Mouse (Mus musculus) liver, postnatal 0 days (tissue): ENCODE results near the gene Capn7. TPM values are rescaled to one million over a fixed set of nuclear protein-coding genes. Genes with fewer than 3 reads are reported as not detected.

ENCODE experiments used
- ATAC-seq: fragments of 200-750 bp; cut with Nextera tagmentation; 2 replicates; pipeline ENCODE4 v1.8.0; 2017; ENCODE audit warnings: mild to moderate bottlenecking, moderate library complexity
- DNase-seq: peaks from one replicate; pipeline ENCODE4 v3.0.0-alpha.2; 2016
- H3K27ac ChIP-seq: fragments of 300-500 bp; sonication (generic); 2 replicates; pipeline ENCODE4 v1.5.1; 2014; ENCODE audit warnings: antibody characterized with exemption, moderate library complexity, mild to moderate bottlenecking, low read depth
- H3K27me3 ChIP-seq: fragments of 300-500 bp; sonication (generic); 2 replicates; pipeline ENCODE4 v1.6.1; 2014; ENCODE audit warnings: low read length, control low read depth, mixed read lengths; ENCODE audit not compliant: insufficient read depth
- H3K36me3 ChIP-seq: fragments of 300-500 bp; sonication (generic); replicated peaks from 2 replicates; pipeline ENCODE4 v1.6.1; 2014; ENCODE audit warnings: mild to moderate bottlenecking, control low read depth, low read length, moderate library complexity, mixed read lengths; ENCODE audit not compliant: insufficient read depth
- H3K4me1 ChIP-seq: fragments of 300-500 bp; sonication (generic); 2 replicates; pipeline ENCODE4 v1.6.1; 2014; ENCODE audit warnings: antibody characterized with exemption, mild to moderate bottlenecking, control low read depth; ENCODE audit not compliant: insufficient read depth
- H3K4me2 ChIP-seq: fragments of 300-500 bp; sonication (generic); 2 replicates; pipeline ENCODE4 v1.6.1; 2014; ENCODE audit warnings: low read depth, mild to moderate bottlenecking, low read length, moderate library complexity, mixed read lengths
- H3K4me3 ChIP-seq: fragments of 300-500 bp; sonication (generic); 2 replicates; pipeline ENCODE4 v1.5.1; 2014; ENCODE audit warnings: low read depth, low read length
- H3K9ac ChIP-seq: fragments of 300-500 bp; sonication (generic); replicated peaks from 2 replicates; pipeline ENCODE4 v1.6.1; 2014; ENCODE audit warnings: mild to moderate bottlenecking, moderate library complexity
- H3K9me3 ChIP-seq: fragments of 300-500 bp; sonication (generic); 2 replicates; pipeline ENCODE4 v1.6.1; 2016; ENCODE audit warnings: mild to moderate bottlenecking, control low read depth, low read length, mixed read lengths
- CTCF ChIP-seq: sonication (generic); IDR thresholded peaks from 2 replicates; pipeline ENCODE4 v1.5.1; 2016; ENCODE audit warnings: antibody characterized with exemption, low read depth
- EP300 ChIP-seq: IDR thresholded peaks from 2 replicates; pipeline ENCODE4 v1.6.1; 2016; ENCODE audit warnings: antibody characterized with exemption, low read depth, mild to moderate bottlenecking
- WGBS: fragments of 180-500 bp; shearing (Covaris S2); extraction: QIAGEN DNeasy Blood & Tissue Kit; methylation state at CpG from one replicate; pipeline ENCODE4 v1.1.7; 2014; ENCODE audit not compliant: insufficient replicate concordance; 5-methylcytosine and 5-hydroxymethylcytosine counted together
- polyA plus RNA-seq: library from polyadenylated mRNA; unstranded; fragments of >200 nt; fragmentation: Nextera tagmentation; extraction: Ambion mirVana; gene quantifications from 2 replicates; pipeline ENCODE4 v1.2.1, GENCODE M21; 2015

Capn7 gene
- polyA plus RNA-seq, 1 experiment from 2014 or later: 12.4 TPM

GRCm38 (mm10) chr14:31392873-31393545 is 56.6 kb downstream of the Capn7 start:
- Histone ChIP-seq H3K9ac (no peak overlapping the region), H3K4me1 (peaks cover 26% of the 10 kb centered on the region), H3K9me3 (no peaks in the 10 kb centered on the region), H3K27ac (peak overlapping the region; percentile 84), H3K4me2 (no peak overlapping the region), H3K27me3 (no peaks in the 10 kb centered on the region), H3K36me3 (peaks cover 5% of the 10 kb centered on the region; the same call in 1 of the 2 replicates), H3K4me3 (no peak overlapping the region)
- TF ChIP-seq CTCF (no peak), EP300 (no peak)
- ATAC-seq (peak; percentile 56), DNase-seq (no peak)
- WGBS: 41% methylated on average over 8 of the region's 8 CpGs

DNA sequence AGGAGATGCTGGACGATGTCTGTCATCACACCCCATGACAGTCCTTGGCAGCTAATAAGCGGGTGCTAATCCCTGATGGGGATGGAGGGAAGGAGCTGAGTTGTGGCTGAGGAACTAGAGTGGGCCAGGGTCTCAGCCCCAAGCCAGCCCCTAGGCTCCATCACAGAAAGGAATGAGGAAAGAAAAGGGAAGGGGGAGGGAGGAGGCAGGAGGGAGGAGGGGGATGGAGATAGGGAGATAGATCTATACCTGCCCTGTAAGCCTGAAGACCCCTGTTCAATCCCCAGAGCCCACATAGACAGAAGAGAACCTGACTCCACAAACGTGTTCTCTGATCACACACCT is 57.1 kb downstream of the Capn7 start:
- 71% methylated on average over 3 of the region's 3 CpGs for WGBS
- no peak overlapping the region for H3K4me3 ChIP-seq
- TF ChIP-seq CTCF (no peak), EP300 (no peak)

GRCm38 (mm10) chr14:31393936-31394630 is 57.6 kb downstream of the Capn7 start:
- peaks cover 7% of the 10 kb centered on the region for H3K36me3 ChIP-seq
- no peak for DNase-seq

More for the DNA sequence above, 57.1 kb downstream of the Capn7 start:
- DNase-seq: no peak
- H3K27ac ChIP-seq: peak overlapping the region; percentile 34
- H3K36me3 ChIP-seq: peaks cover 7% of the 10 kb centered on the region
- no peak overlapping the region for H3K4me2 ChIP-seq
- ATAC-seq: no peak
- H3K9me3 ChIP-seq: no peaks in the 10 kb centered on the region
- H3K4me1 ChIP-seq: peaks cover 26% of the 10 kb centered on the region
- no peak overlapping the region for H3K9ac ChIP-seq
- no peaks in the 10 kb centered on the region for H3K27me3 ChIP-seq

DNA sequence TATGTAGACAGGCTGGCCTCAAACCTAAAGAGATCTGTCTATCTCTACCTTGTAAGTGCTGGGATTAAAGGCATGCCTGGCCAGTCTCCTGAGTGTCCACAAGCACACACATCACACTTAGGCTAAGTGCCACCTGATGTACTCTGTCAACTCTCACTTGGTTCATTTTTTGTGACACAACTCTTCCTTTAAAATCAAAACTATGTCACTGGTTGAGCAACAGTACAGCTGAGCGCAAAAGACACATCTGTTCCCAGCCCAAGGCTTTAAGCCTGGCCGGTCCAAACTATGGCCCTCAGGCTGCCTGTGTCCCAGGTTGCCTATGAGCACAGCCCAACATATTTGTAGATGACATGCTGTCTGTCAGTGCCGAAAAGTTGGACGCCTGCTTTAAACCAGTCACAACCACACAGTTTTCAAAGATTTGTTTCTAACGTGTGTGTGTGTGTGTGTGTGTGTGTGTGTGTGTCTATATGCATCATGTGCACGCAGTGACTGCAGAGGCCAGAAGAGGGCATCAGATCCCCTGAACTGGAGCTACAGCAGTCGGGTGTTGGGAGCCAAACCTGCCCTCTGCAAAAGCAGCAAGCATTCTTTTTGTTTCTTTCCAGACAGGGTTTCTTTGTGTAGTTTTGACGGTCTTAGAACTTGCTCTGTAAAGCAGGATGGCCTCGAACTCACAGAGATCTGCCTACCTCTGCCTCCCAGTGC is 58.5 kb downstream of the Capn7 start:
- no peak for DNase-seq
- WGBS: 89% methylated on average over 9 of the region's 9 CpGs
- no peak for TF ChIP-seq EP300
- peak; percentile 44 for TF ChIP-seq CTCF
- no peaks in the 10 kb centered on the region for H3K9me3 ChIP-seq
- no peak overlapping the region; the same call in 1 of the 2 replicates for H3K27ac ChIP-seq
- H3K4me1 ChIP-seq: peaks cover 26% of the 10 kb centered on the region
- no peaks in the 10 kb centered on the region for H3K27me3 ChIP-seq
- H3K4me2 ChIP-seq: no peak overlapping the region
- H3K4me3 ChIP-seq: no peak overlapping the region
- peaks cover 11% of the 10 kb centered on the region for H3K36me3 ChIP-seq
- H3K9ac ChIP-seq: no peak overlapping the region
- ATAC-seq: peak; percentile 8; the same call in 1 of the 2 replicates

More at GRCm38 (mm10) chr14:31393936-31394630, 57.6 kb downstream of the Capn7 start:
- H3K9ac ChIP-seq: no peak overlapping the region
- peak overlapping the region; percentile 45; the same call in 1 of the 2 replicates for H3K27ac ChIP-seq
- H3K4me3 ChIP-seq: no peak overlapping the region
- no peak for ATAC-seq
- no peaks in the 10 kb centered on the region for H3K27me3 ChIP-seq
- peaks cover 26% of the 10 kb centered on the region for H3K4me1 ChIP-seq
- 82% methylated on average over 7 of the region's 7 CpGs for WGBS
- no peaks in the 10 kb centered on the region for H3K9me3 ChIP-seq
- H3K4me2 ChIP-seq: no peak overlapping the region
- TF ChIP-seq CTCF: no peak
- no peak for TF ChIP-seq EP300

DNA sequence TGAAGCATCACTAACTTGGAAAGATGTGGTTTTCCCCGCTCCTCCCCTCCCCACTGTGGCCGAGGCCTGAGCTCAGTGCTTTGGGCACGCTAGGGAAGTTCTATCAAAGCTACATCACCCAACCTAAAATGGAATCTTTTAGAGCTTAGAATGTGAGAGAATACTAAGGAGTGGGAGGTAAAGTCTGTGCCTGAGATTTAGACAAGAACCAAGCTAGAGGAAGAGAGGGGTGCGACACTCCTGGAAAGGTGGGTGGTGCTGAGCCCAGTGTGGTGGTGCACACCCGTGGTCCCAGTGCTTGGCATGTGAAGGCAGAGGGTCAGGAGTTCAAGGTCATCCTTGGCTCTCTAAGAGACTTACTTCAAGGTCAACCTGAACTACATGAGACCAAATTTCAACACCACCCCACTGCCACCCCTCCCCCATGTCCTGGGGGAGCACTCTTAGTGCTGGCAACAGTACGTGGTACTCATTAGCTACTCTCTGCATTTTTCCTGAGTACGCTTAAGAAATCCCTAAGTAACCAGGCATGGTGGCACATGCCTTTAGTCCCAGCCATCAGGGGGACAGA is 59.3 kb downstream of the Capn7 start:
- no peak overlapping the region for H3K4me3 ChIP-seq
- peaks cover 20% of the 10 kb centered on the region for H3K4me1 ChIP-seq
- H3K9ac ChIP-seq: no peak overlapping the region
- H3K27me3 ChIP-seq: no peaks in the 10 kb centered on the region
- ATAC-seq (no peak), DNase-seq (no peak)
- H3K9me3 ChIP-seq: no peaks in the 10 kb centered on the region
- peaks cover 18% of the 10 kb centered on the region for H3K36me3 ChIP-seq
- TF ChIP-seq EP300: no peak
- TF ChIP-seq CTCF: no peak
- WGBS: 89% methylated on average over 7 of the region's 7 CpGs
- no peak overlapping the region for H3K4me2 ChIP-seq
- no peak overlapping the region for H3K27ac ChIP-seq

GRCm38 (mm10) chr14:31396428-31396827 is 60.0 kb downstream of the Capn7 start:
- DNase-seq: no peak

More at GRCm38 (mm10) chr14:31396428-31396827, 60.0 kb downstream of the Capn7 start:
- H3K9me3 ChIP-seq: no peaks in the 10 kb centered on the region
- H3K9ac ChIP-seq: no peak overlapping the region
- H3K27me3 ChIP-seq: no peaks in the 10 kb centered on the region
- no peak for ATAC-seq
- no peak for TF ChIP-seq EP300
- no peak for TF ChIP-seq CTCF
- WGBS: 72% methylated on average over 2 of the region's 2 CpGs
- no peak overlapping the region for H3K4me3 ChIP-seq
- no peak overlapping the region for H3K4me2 ChIP-seq
- peaks cover 18% of the 10 kb centered on the region for H3K36me3 ChIP-seq
- peaks cover 22% of the 10 kb centered on the region for H3K4me1 ChIP-seq
- H3K27ac ChIP-seq: peak overlapping the region; percentile 87; the same call in 1 of the 2 replicates
